Mouse (Mus musculus) bone marrow macrophage, adult 2 months (primary cell): ENCODE results near the gene Vmn1r40. TPM values are rescaled to one million over a fixed set of nuclear protein-coding genes. Genes with fewer than 3 reads are reported as not detected.

ENCODE experiments used
- H3K27ac ChIP-seq: 2 replicates; pipeline ENCODE4 v1.5.1; 2012; ENCODE audit warnings: low read depth, low read length; ENCODE audit not compliant: insufficient read depth
- H3K4me1 ChIP-seq: 2 replicates; pipeline ENCODE4 v1.6.1; 2012; ENCODE audit warnings: low read length; ENCODE audit not compliant: control insufficient read depth, insufficient read depth
- H3K4me3 ChIP-seq: 2 replicates; pipeline ENCODE4 v1.5.1; 2012; ENCODE audit warnings: mild to moderate bottlenecking, low read length, moderate library complexity; ENCODE audit not compliant: insufficient read depth
- CTCF ChIP-seq: IDR thresholded peaks from 2 replicates; pipeline ENCODE4 v1.5.1; 2012; ENCODE audit warnings: low read depth, mild to moderate bottlenecking, low read length, moderate library complexity
- POLR2A ChIP-seq: IDR thresholded peaks from 2 replicates; pipeline ENCODE4 v1.6.1; 2012; ENCODE audit warnings: mild to moderate bottlenecking, low read depth, low read length, borderline replicate concordance
- polyA plus RNA-seq: library from polyadenylated mRNA; stranded (reverse); fragments of >200 nt; gene quantifications from 2 replicates; pipeline ENCODE4 v1.2.4, GENCODE M21; 2012; ENCODE audit not compliant: missing spikeins, insufficient read depth, insufficient read length

The Vmn1r40 gene
- polyA plus RNA-seq: not detected in 2 replicates

DNA sequence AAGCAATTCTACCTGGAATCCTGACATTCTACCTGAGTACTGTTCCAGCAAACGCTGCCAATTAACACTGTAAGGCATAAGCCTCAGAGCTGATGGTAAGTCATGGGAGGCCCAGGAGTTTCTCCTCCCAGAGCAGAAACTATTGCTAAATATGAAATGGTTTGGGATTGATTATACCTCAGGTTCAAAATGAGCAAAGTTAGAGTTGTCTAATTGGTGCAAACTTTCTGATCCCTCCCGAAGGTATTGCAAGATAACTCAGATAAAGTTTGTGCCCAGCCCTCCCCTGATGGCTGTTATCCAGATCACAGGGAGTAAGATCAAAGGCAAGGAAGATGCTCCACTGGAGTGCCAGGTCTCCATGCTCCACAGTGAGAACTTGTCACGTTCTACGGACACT is at the start of gene Vmn1r40:
TSS of gene Vmn1r40 (plus strand) at position 301 of the 400 bp plus-strand sequence.
- no peak within 1 kb of the TSS for H3K4me3 ChIP-seq
- no peaks in the 10 kb centered on the region for H3K4me1 ChIP-seq
- H3K27ac ChIP-seq: no peak within 1 kb of the TSS
- TF ChIP-seq POLR2A (no peak), CTCF (no peak)

DNA sequence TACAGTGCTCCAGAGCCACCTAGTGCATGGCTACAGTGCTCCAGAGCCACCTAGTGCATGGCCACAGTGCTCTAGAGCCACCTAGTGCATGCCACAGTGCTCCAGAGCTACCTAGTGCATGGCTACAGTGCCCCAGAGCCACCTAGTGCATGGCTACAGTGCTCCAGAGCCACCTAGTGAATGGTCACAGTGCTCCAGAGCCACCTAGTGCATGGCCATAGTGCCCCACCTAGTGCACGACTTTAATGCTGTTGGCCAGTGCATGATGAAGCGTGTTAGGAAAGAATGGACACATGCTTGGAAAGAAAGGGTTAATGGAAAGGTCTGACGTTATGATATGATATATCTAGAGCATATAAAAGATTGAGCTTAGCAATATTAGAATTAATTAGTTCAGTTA is 49.0 kb upstream of the Vmn1r40 start:
- no peaks in the 10 kb centered on the region for H3K4me1 ChIP-seq
- no peak overlapping the region for H3K27ac ChIP-seq
- TF ChIP-seq POLR2A: no peak
- no peak for TF ChIP-seq CTCF

DNA sequence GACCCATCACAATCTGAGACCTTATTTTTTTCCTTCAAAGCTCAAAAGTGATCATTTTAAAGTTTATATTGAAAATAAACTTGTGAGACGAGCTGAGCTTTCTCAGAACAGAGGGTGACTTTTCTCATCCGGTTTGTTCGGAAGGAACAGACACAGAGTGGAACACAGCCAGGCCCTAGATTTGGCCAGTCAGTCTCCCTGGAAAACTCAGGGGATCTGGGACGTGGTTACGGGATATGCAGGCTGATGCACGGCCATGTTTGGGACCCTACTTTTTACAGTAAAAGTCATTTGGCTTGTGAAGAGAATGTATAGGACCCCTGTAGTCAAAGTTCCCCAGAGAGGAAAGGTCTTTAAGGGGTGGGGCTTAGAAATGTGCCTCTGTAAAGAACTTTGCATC is 48.4 kb upstream of the Vmn1r40 start:
- no peak for TF ChIP-seq POLR2A
- no peak for TF ChIP-seq CTCF

More for the DNA sequence above, 49.0 kb upstream of the Vmn1r40 start:
- no peak overlapping the region for H3K4me3 ChIP-seq

DNA sequence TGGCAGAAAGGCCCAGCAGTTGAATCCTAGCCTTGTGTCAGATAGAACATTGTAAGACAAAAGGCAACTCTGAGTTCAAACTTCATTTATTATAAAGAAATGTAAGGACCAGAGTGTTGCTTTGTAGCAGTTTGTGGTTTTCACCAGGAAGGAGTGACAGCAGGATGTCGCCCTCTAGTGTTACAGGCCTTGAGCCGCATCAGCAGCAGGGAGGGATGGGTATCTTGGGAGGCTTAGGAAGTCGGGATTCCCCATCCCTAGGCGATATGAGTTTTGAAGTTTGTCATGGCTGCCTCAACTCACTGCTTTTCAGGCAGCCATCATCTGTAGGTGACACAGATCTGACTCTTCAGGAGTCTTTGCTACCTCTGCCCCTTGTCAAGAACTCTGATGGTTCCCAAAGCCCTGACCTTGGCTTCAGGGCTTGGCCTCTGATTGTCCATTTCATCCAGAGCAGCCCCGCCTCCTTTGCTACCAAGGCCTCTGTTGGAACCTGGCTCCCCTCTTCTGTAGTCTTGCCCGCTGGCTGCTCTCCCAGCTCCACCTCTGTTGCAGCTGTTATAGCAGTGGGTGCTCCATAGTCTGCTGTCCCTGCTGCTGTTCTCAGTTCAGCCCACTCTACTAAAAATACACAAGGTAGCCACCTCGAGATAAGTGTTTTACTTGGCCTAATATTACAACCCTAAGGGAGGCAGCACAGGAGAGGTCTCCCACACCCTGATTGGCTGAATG is 47.5 kb upstream of the Vmn1r40 start:
- H3K4me1 ChIP-seq: no peaks in the 10 kb centered on the region
- H3K4me3 ChIP-seq: no peak overlapping the region
- TF ChIP-seq POLR2A (no peak), CTCF (peak; percentile 73)
- no peak overlapping the region for H3K27ac ChIP-seq

More for the DNA sequence above, 48.4 kb upstream of the Vmn1r40 start:
- Histone ChIP-seq H3K4me1 (no peaks in the 10 kb centered on the region), H3K4me3 (no peak overlapping the region), H3K27ac (no peak overlapping the region)

DNA sequence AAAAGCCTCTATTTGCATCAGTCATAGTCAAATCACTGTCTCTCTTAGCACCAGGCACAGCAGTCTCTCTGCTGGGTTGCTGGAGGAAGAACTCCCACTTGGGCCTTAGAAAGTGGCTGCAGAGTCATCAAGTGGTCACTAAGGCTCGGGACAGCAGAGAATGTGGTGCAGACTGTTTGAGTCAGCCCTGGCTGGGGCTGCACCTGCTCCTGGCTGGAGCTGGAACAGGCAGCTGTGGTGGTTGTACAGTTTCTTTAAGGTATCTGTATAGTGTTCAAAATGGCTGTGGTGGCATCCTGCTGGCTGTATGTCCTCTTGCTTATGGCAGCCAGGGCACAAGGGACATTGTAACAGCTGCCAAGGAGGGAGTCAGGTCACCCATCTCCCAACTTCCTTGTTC is 46.9 kb upstream of the Vmn1r40 start:
- H3K4me3 ChIP-seq: no peak overlapping the region
- TF ChIP-seq POLR2A: no peak
- TF ChIP-seq CTCF: no peak
- H3K4me1 ChIP-seq: no peaks in the 10 kb centered on the region
- H3K27ac ChIP-seq: no peak overlapping the region

DNA sequence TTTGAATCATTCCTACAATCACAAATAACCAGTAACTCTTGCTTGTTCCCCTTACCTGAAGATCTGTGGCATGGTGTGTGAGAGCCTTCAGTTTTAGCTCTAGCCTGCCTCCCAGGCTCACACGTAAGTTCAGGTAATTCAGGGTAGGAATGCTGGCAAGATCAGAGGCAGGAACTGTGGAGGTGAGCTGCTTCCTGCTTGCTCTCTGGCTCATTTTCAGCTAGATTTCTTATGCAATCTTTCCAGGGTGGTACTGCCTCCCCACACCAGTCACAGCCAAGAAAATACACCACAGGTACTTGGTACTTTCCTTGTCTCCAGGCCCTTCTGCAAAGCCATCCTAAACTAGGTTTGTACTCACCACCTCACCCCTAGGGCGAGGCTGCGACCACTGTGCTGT is 44.8 kb upstream of the Vmn1r40 start:
- no peak overlapping the region for H3K27ac ChIP-seq
- H3K4me1 ChIP-seq: no peaks in the 10 kb centered on the region
- TF ChIP-seq CTCF: no peak
- no peak for TF ChIP-seq POLR2A
- no peak overlapping the region for H3K4me3 ChIP-seq

DNA sequence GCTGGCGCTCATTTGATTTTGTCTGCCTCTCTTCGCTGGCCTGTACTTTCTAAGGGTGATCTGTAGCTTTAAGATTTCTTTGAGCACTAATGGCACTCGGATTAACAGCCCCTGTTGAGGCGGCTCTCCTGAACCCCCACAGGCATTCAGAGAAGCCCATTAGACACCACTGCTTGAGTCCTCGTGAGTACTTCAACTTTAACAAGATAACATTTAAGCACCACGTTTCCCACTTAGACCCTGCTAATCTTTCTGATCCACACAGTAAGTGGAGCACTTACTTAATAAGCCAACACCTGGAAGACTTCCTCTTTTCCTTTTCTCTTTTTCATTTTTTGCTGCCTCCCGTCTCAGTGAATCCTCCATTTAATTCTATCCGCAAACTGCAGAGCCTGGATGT is 42.2 kb upstream of the Vmn1r40 start:
- no peak overlapping the region for H3K27ac ChIP-seq
- TF ChIP-seq CTCF (no peak), POLR2A (no peak)

DNA sequence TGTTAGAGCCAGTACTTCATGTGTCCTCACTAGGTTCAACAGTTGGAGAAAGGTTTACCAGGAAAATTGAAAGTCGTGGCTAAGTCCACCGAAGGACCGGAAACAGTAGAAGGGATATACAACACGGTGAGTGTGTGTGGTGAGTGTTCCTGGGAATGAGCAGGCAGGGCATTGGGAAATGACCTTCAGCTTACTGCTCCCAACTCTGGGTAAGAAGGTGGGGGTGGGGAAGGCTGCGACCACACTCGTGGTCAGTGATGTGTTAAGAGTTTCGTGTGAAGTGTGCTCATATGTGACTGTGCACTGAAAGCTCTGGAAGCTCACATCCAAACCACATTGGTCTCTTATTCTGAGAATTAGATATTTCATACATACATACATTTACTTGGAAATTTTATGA is 41.7 kb upstream of the Vmn1r40 start:
- H3K4me3 ChIP-seq: no peak overlapping the region
- no peak for TF ChIP-seq POLR2A
- no peak for TF ChIP-seq CTCF
- H3K27ac ChIP-seq: no peak overlapping the region
- no peaks in the 10 kb centered on the region for H3K4me1 ChIP-seq

More for the DNA sequence above, 42.2 kb upstream of the Vmn1r40 start:
- H3K4me1 ChIP-seq: no peaks in the 10 kb centered on the region
- H3K4me3 ChIP-seq: no peak overlapping the region

DNA sequence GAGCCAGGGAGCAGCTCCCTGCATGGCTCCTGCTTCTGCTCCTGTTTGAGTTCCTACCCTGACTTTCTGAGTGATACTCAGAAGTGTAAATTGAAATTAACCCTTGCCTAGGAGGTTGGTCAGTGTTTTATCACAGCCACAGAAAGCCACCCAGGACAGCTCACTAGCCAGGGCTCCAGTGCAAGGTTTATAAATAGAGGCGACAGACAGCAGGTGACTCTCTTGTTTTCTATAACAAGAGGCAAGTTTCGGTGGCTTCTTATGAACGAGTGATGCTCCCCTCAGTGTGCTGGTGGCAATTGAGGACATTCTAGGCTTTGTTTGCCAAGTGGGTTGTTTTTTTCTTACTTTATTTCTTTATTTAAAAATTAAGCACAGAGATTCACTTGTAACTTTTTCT is 40.4 kb upstream of the Vmn1r40 start:
- no peak for TF ChIP-seq POLR2A
- no peak for TF ChIP-seq CTCF
- Histone ChIP-seq H3K27ac (no peak overlapping the region), H3K4me1 (no peaks in the 10 kb centered on the region), H3K4me3 (no peak overlapping the region)

DNA sequence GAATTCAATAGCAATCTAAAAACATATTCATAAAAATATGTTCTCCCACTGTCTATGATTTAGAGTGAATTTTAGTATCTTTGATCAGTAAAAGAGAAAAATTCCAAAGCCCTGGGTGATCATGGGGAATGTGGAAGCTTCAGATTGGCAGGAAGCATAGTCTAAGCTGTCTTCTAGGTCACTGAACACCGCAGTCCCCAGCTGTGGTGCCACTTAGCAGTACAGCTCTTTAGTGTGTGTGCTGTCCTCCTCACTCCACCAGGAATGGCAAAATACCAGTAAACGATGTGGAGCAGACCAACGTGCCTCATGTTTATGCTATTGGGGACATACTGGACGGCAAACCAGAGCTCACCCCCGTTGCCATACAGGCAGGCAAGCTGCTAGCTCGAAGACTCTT is 37.8 kb upstream of the Vmn1r40 start:
- TF ChIP-seq POLR2A: no peak
- no peak for TF ChIP-seq CTCF
- Histone ChIP-seq H3K4me1 (no peaks in the 10 kb centered on the region), H3K27ac (no peak overlapping the region), H3K4me3 (no peak overlapping the region)

DNA sequence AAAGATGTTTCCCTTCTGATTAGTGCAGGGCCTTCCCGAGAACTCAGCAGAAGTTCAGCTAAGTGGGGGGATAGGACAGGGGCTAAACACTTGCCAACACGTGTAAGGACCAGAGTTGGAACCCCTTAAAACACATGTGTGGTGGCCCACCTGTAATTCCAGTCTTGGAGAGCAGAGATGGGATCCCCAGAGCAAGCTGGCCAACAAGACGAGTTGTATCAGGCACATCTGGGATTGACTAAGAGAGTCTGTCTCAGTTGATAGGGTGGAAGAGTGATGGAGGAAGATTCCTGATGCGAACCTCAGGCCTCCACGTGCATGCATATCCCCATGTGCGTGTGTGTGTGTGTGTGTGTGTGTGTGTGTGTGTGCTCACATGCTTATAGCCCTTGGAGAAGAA is 35.9 kb upstream of the Vmn1r40 start:
- TF ChIP-seq CTCF (no peak), POLR2A (no peak)
- H3K4me1 ChIP-seq: no peaks in the 10 kb centered on the region
- H3K27ac ChIP-seq: no peak overlapping the region
- no peak overlapping the region for H3K4me3 ChIP-seq
